Mouse (Mus musculus): ENCODE measurements at regions not wholly inside any gene's neighbourhood (a gene's known extent, or its start where the extent isn't known, plus 50 kb on each side); places are given as distances from the start of the nearest gene placed in this dataset.

- WGBS, result 88% methylated on average over 4 of the region's 4 CpGs
- no peak for ATAC-seq (ENCODE audit: low FRiP score, low read depth)
These were observed 197.1 kb upstream of the Mkln1 start for GRCm38 (mm10) chr6:31201375-31201972.

GRCm38 (mm10) chr6:31202594-31202993, 195.9 kb upstream of the Mkln1 start:
- no peak overlapping the region for H3K27ac ChIP-seq
- no peak overlapping the region for H3K4me3 ChIP-seq
- H3K9me3 ChIP-seq, result no peaks in the 10 kb centered on the region
- no peak overlapping the region for H3K4me2 ChIP-seq (replicated peaks)
- H3K9ac ChIP-seq, result no peak overlapping the region
- no peaks in the 10 kb centered on the region for H3K27me3 ChIP-seq (replicated peaks)
- no peaks in the 10 kb centered on the region for H3K36me3 ChIP-seq
- H3K4me1 ChIP-seq, result no peaks in the 10 kb centered on the region
- no peak for ATAC-seq (ENCODE audit: low FRiP score, low read depth)

More at GRCm38 (mm10) chr6:31201375-31201972, 197.1 kb upstream of the Mkln1 start:
- Histone ChIP-seq H3K27me3 (replicated peaks) (no peaks in the 10 kb centered on the region), H3K9ac (no peak overlapping the region), H3K4me2 (replicated peaks) (no peak overlapping the region), H3K27ac (no peak overlapping the region), H3K4me3 (no peak overlapping the region), H3K36me3 (no peaks in the 10 kb centered on the region), H3K4me1 (no peaks in the 10 kb centered on the region), H3K9me3 (no peaks in the 10 kb centered on the region)

- no peak overlapping the region for H3K4me3 ChIP-seq
- no peak overlapping the region for H3K27ac ChIP-seq
- no peaks in the 10 kb centered on the region for H3K4me1 ChIP-seq
- WGBS, result 93% methylated on average over 3 of the region's 3 CpGs
- no peaks in the 10 kb centered on the region for H3K36me3 ChIP-seq
- no peak overlapping the region for H3K9ac ChIP-seq
- ATAC-seq (ENCODE audit: low FRiP score, low read depth), result no peak
- H3K27me3 ChIP-seq (replicated peaks), result no peaks in the 10 kb centered on the region
- no peaks in the 10 kb centered on the region for H3K9me3 ChIP-seq
- no peak overlapping the region for H3K4me2 ChIP-seq (replicated peaks)
These were observed 194.1 kb upstream of the Mkln1 start for GRCm38 (mm10) chr6:31204434-31204833.

- WGBS, result 84% methylated on average over 4 of the region's 4 CpGs
- Histone ChIP-seq H3K27ac (no peak overlapping the region), H3K27me3 (replicated peaks) (no peaks in the 10 kb centered on the region), H3K4me3 (no peak overlapping the region), H3K4me1 (no peaks in the 10 kb centered on the region), H3K4me2 (replicated peaks) (no peak overlapping the region), H3K9me3 (no peaks in the 10 kb centered on the region), H3K36me3 (no peaks in the 10 kb centered on the region), H3K9ac (no peak overlapping the region)
- no peak for ATAC-seq (ENCODE audit: low FRiP score, low read depth)
These were observed 193.7 kb upstream of the Mkln1 start for GRCm38 (mm10) chr6:31204839-31205238.

- Histone ChIP-seq H3K27ac (no peak overlapping the region), H3K4me1 (no peaks in the 10 kb centered on the region), H3K27me3 (replicated peaks) (no peaks in the 10 kb centered on the region), H3K4me3 (no peak overlapping the region), H3K9ac (no peak overlapping the region), H3K9me3 (no peaks in the 10 kb centered on the region), H3K4me2 (replicated peaks) (no peak overlapping the region), H3K36me3 (no peaks in the 10 kb centered on the region)
- no peak for ATAC-seq (ENCODE audit: low FRiP score, low read depth)
- WGBS, result 82% methylated on average over 7 of the region's 7 CpGs
These were observed 192.4 kb upstream of the Mkln1 start for GRCm38 (mm10) chr6:31206106-31206505.

- WGBS, result 87% methylated on average over 12 of the region's 12 CpGs
- no peaks in the 10 kb centered on the region for H3K36me3 ChIP-seq
- ATAC-seq (ENCODE audit: low FRiP score, low read depth), result no peak
- no peak overlapping the region for H3K9ac ChIP-seq
- no peak overlapping the region for H3K27ac ChIP-seq
- no peaks in the 10 kb centered on the region for H3K4me1 ChIP-seq
- H3K9me3 ChIP-seq, result no peaks in the 10 kb centered on the region
- no peak overlapping the region for H3K4me2 ChIP-seq (replicated peaks)
- H3K4me3 ChIP-seq, result no peak overlapping the region
- no peaks in the 10 kb centered on the region for H3K27me3 ChIP-seq (replicated peaks)
These were observed 191.3 kb upstream of the Mkln1 start for GRCm38 (mm10) chr6:31207231-31207630.

GRCm38 (mm10) chr6:31208224-31208623, 190.3 kb upstream of the Mkln1 start:
- no peaks in the 10 kb centered on the region for H3K27me3 ChIP-seq (replicated peaks)
- H3K27ac ChIP-seq, result no peak overlapping the region
- H3K36me3 ChIP-seq, result no peaks in the 10 kb centered on the region
- H3K4me3 ChIP-seq, result no peak overlapping the region
- no peak for ATAC-seq (ENCODE audit: low FRiP score, low read depth)
- H3K4me2 ChIP-seq (replicated peaks), result no peak overlapping the region
- 92% methylated on average over 6 of the region's 6 CpGs for WGBS
- no peaks in the 10 kb centered on the region for H3K4me1 ChIP-seq
- H3K9ac ChIP-seq, result no peak overlapping the region
- no peaks in the 10 kb centered on the region for H3K9me3 ChIP-seq

- Histone ChIP-seq H3K27me3 (replicated peaks) (no peaks in the 10 kb centered on the region), H3K9ac (no peak overlapping the region), H3K4me1 (no peaks in the 10 kb centered on the region), H3K36me3 (no peaks in the 10 kb centered on the region), H3K4me2 (replicated peaks) (no peak overlapping the region), H3K27ac (no peak overlapping the region), H3K4me3 (no peak overlapping the region), H3K9me3 (no peaks in the 10 kb centered on the region)
- WGBS, result 91% methylated on average over 15 of the region's 15 CpGs
- no peak for ATAC-seq (ENCODE audit: low FRiP score, low read depth)
These were observed 189.0 kb upstream of the Mkln1 start for GRCm38 (mm10) chr6:31209411-31210139.

- no peak for ATAC-seq (ENCODE audit: low FRiP score, low read depth)
- no peak overlapping the region for H3K9ac ChIP-seq
- H3K4me1 ChIP-seq, result no peaks in the 10 kb centered on the region
- no peak overlapping the region for H3K27ac ChIP-seq
- WGBS, result 82% methylated on average over 7 of the region's 7 CpGs
- H3K4me2 ChIP-seq (replicated peaks), result no peak overlapping the region
- no peaks in the 10 kb centered on the region for H3K36me3 ChIP-seq
- no peaks in the 10 kb centered on the region for H3K27me3 ChIP-seq (replicated peaks)
- H3K9me3 ChIP-seq, result no peaks in the 10 kb centered on the region
- H3K4me3 ChIP-seq, result no peak overlapping the region
These were observed 188.3 kb upstream of the Mkln1 start for GRCm38 (mm10) chr6:31210209-31210714.

- H3K27me3 ChIP-seq (replicated peaks), result peaks cover 2% of the 10 kb centered on the region; the same call in 1 of the 2 replicates
- 90% methylated on average over 4 of the region's 4 CpGs for WGBS
- no peak overlapping the region for H3K4me3 ChIP-seq
- no peaks in the 10 kb centered on the region for H3K4me1 ChIP-seq
- no peaks in the 10 kb centered on the region for H3K9me3 ChIP-seq
- H3K4me2 ChIP-seq (replicated peaks), result no peak overlapping the region
- H3K27ac ChIP-seq, result no peak overlapping the region
- H3K36me3 ChIP-seq, result no peaks in the 10 kb centered on the region
- no peak overlapping the region for H3K9ac ChIP-seq
- ATAC-seq (ENCODE audit: low FRiP score, low read depth), result no peak
These were observed 187.4 kb upstream of the Mkln1 start for GRCm38 (mm10) chr6:31211091-31211490.

- ATAC-seq (ENCODE audit: low FRiP score, low read depth), result no peak
- no peaks in the 10 kb centered on the region for H3K36me3 ChIP-seq
- H3K4me3 ChIP-seq, result no peak overlapping the region
- H3K4me1 ChIP-seq, result peaks cover 3% of the 10 kb centered on the region; the same call in 1 of the 2 replicates
- 70% methylated on average over 5 of the region's 5 CpGs for WGBS
- no peak overlapping the region for H3K9ac ChIP-seq
- H3K27me3 ChIP-seq (replicated peaks), result peaks cover 3% of the 10 kb centered on the region; the same call in 1 of the 2 replicates
- H3K4me2 ChIP-seq (replicated peaks), result no peak overlapping the region
- H3K27ac ChIP-seq, result no peak overlapping the region
- H3K9me3 ChIP-seq, result no peaks in the 10 kb centered on the region
These were observed 186.9 kb upstream of the Mkln1 start for GRCm38 (mm10) chr6:31211616-31212015.

GRCm38 (mm10) chr6:31212080-31212479, 186.5 kb upstream of the Mkln1 start:
- Histone ChIP-seq H3K9me3 (no peaks in the 10 kb centered on the region), H3K4me1 (peaks cover 8% of the 10 kb centered on the region), H3K36me3 (no peaks in the 10 kb centered on the region), H3K4me2 (replicated peaks) (no peak overlapping the region), H3K27me3 (replicated peaks) (peaks cover 7% of the 10 kb centered on the region), H3K27ac (no peak overlapping the region), H3K9ac (no peak overlapping the region), H3K4me3 (no peak overlapping the region)
- no peak for ATAC-seq (ENCODE audit: low FRiP score, low read depth)
- WGBS, result 88% methylated on average over 7 of the region's 7 CpGs

- no peaks in the 10 kb centered on the region for H3K9me3 ChIP-seq
- H3K9ac ChIP-seq, result no peak overlapping the region
- no peak for ATAC-seq (ENCODE audit: low FRiP score, low read depth)
- peaks cover 12% of the 10 kb centered on the region for H3K27me3 ChIP-seq (replicated peaks)
- peaks cover 12% of the 10 kb centered on the region for H3K4me1 ChIP-seq
- no peaks in the 10 kb centered on the region for H3K36me3 ChIP-seq
- WGBS, result 76% methylated on average over 13 of the region's 13 CpGs
- no peak overlapping the region for H3K4me3 ChIP-seq
- H3K4me2 ChIP-seq (replicated peaks), result no peak overlapping the region
- no peak overlapping the region for H3K27ac ChIP-seq
These were observed 185.8 kb upstream of the Mkln1 start for GRCm38 (mm10) chr6:31212694-31213093.

Measured in neural tube, embryonic 12.5 days (tissue).